In the genomic region with DNA sequence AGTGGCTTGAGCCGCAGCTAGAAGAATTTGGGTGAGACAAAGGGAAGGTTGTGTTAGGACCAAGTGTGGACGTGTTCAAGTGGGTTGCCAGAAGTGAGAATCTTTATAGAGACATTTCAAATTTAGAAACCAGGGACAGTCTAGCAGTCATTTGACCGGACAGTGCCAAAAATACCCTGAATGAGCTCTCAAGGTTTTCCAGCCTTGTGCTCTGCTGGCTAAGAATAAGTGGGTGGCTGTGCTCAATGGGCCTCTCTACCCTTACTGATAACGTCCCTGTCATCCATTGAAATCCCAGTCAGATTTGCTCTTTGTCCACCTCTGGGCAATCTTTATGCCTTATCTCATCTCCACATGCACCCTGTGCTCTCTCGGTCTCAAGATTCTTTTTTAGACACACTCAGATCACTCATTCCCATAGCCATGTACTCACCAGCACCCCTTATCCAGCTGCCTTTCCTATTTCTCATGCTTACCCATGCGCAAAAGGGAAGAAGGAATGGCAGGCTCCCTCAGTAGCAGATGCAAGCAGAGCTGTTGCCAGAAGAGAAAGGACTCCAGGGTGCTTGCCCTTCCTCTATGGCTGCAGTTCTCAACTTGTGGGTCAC, we compare ENCODE assay signal across 26 mouse cellular contexts.
DNase-seq lines count a peak whose midpoint lies in the region; ATAC-seq and TF ChIP-seq lines count a peak whose summit lies in the region.
"Had no signal": no experiment of that assay in that cellular context is flagged by ENCODE, and none has a peak within 500 bp of the region (broad histone marks: within the 10 kb centered on the region; RNA-seq: fewer than 3 reads in every experiment).

No protein-coding gene starts in this region.

- peak overlapping the region; percentile 6 for H3K4me2 ChIP-seq in heart, embryonic 14.5 days (ENCODE audit: low read length)
- no peak overlapping the region for H3K4me2 ChIP-seq in midbrain, embryonic 15.5 days
- H3K4me2 ChIP-seq: embryonic facial prominence, embryonic 12.5 days; forebrain, embryonic 15.5 days; liver, embryonic 12.5 days; midbrain, embryonic 12.5 days; stomach, embryonic 15.5 days had no signal

- H3K4me1 ChIP-seq in heart, embryonic 14.5 days (ENCODE audit: control insufficient read depth in 2 of 2, insufficient read depth in 2 of 2, low read length in 2 of 2): peaks cover 31 to 42% of the 10 kb centered on the region in 2 experiments
- 0 out of 2 replicates have a peak, but pooled peaks cover 3% of the 10 kb centered on the region for H3K4me1 ChIP-seq in midbrain, embryonic 15.5 days
- H3K4me1 ChIP-seq in lung, adult 2 months (ENCODE audit: control insufficient read depth, insufficient read depth, low read length): peaks cover 5% of the 10 kb centered on the region
- H3K4me1 ChIP-seq: embryonic facial prominence, embryonic 12.5 days; forebrain, embryonic 10.5 days; forebrain, embryonic 15.5 days; midbrain, embryonic 12.5 days; stomach, embryonic 15.5 days had no signal

- TF ChIP-seq POLR2A in lung, adult 2 months (IDR thresholded peaks at IDR 0.05; ENCODE audit: borderline replicate concordance, extremely low read depth, low read depth, low read length): no peak

- H3K9ac ChIP-seq in heart, embryonic 14.5 days (ENCODE audit: low read length): no peak overlapping the region
- H3K9ac ChIP-seq in midbrain, embryonic 15.5 days: no peak overlapping the region
- H3K9ac ChIP-seq: embryonic facial prominence, embryonic 12.5 days; forebrain, embryonic 15.5 days; liver, embryonic 12.5 days; liver, postnatal 0 days; midbrain, embryonic 12.5 days; stomach, embryonic 15.5 days had no signal

- peak; percentile 87 for ATAC-seq in heart, embryonic 14.5 days (ENCODE audit: insufficient number of reproducible peaks, insufficient read depth, low FRiP score, low read depth)
- no peak for ATAC-seq in midbrain, embryonic 15.5 days (replicated peaks)
- ATAC-seq: forebrain, embryonic 15.5 days; hindbrain, embryonic 16.5 days; liver, embryonic 12.5 days; liver, postnatal 0 days; lung, postnatal 0 days; Patski had no signal

- WGBS in heart, embryonic 14.5 days: 30% methylated on average over 6 of the region's 6 CpGs
- WGBS in midbrain, embryonic 15.5 days: 86% methylated on average over 6 of the region's 6 CpGs
- WGBS in lung, adult 2 months: 82% methylated on average over 6 of the region's 6 CpGs

- intact Hi-C loops in heart, postnatal 25 days (cut with DNase I): loop anchor here (5.0 kb wide), 1 partner anchor 126 kb away; no protein-coding TSS in a partner anchor

- H3K27ac ChIP-seq in heart, embryonic 14.5 days (replicated peaks in 1 of 2; ENCODE audit: control insufficient read depth in 1 of 2, insufficient read depth in 1 of 2, low read depth in 2 of 2, low read length in 2 of 2): peak overlapping the region; percentile 83 to 87
- H3K27ac ChIP-seq in midbrain, embryonic 15.5 days: no peak overlapping the region
- H3K27ac ChIP-seq: embryonic facial prominence, embryonic 12.5 days; forebrain, embryonic 10.5 days; forebrain, embryonic 15.5 days; liver, embryonic 12.5 days; midbrain, embryonic 12.5 days; stomach, embryonic 15.5 days had no signal

- TF ChIP-seq CTCF in lung, adult 2 months (IDR thresholded peaks at IDR 0.05; ENCODE audit: insufficient read depth, low read length): no peak

- no peaks in the 10 kb centered on the region for H3K27me3 ChIP-seq in heart, embryonic 14.5 days (ENCODE audit: control insufficient read depth, insufficient read depth, low read length)
- H3K27me3 ChIP-seq in midbrain, embryonic 15.5 days (replicated peaks): no peaks in the 10 kb centered on the region
- H3K27me3 ChIP-seq: embryonic facial prominence, embryonic 12.5 days; forebrain, embryonic 15.5 days; liver, embryonic 12.5 days; midbrain, embryonic 12.5 days; Patski; stomach, embryonic 15.5 days had no signal

- peak; percentile 59 to 81 for DNase-seq in heart, adult 18-20 months
- no peak for DNase-seq in heart, postnatal 25 days (ENCODE audit: low spot score)
- DNase-seq in heart, adult 9 months (ENCODE audit: low spot score in 2 of 2): peak; percentile 69 to 78
- peak; percentile 31 for DNase-seq in heart, postnatal 4 days
- no peak for DNase-seq in frontal cortex, postnatal 25 days (ENCODE audit: low spot score in 2 of 2)
- DNase-seq in lung, adult 2 months: no peak
- DNase-seq: adrenal gland, postnatal 14 days; cerebellum, adult 11-12 months; cerebellum, adult 9-11 months; embryo, embryonic 11 days; kidney, adult 2 months; liver, postnatal 0 days; lung, postnatal 4 days; right cerebral cortex, postnatal 25 days had no signal

- H3K36me3 ChIP-seq in heart, embryonic 14.5 days (ENCODE audit: control insufficient read depth, insufficient read depth, low read length): no peaks in the 10 kb centered on the region; the same call in 1 of the 2 replicates
- H3K36me3 ChIP-seq in midbrain, embryonic 15.5 days (replicated peaks): no peaks in the 10 kb centered on the region
- H3K36me3 ChIP-seq: embryonic facial prominence, embryonic 12.5 days; forebrain, embryonic 10.5 days; forebrain, embryonic 15.5 days; liver, embryonic 12.5 days; midbrain, embryonic 12.5 days; stomach, embryonic 15.5 days had no signal

- no peaks in the 10 kb centered on the region for H3K9me3 ChIP-seq in heart, embryonic 14.5 days (ENCODE audit: control insufficient read depth, low read length)
- no peaks in the 10 kb centered on the region for H3K9me3 ChIP-seq in midbrain, embryonic 15.5 days
- H3K9me3 ChIP-seq: embryonic facial prominence, embryonic 12.5 days; forebrain, embryonic 10.5 days; forebrain, embryonic 15.5 days; liver, embryonic 12.5 days; megakaryocyte, embryonic 14.5 days; midbrain, embryonic 12.5 days; stomach, embryonic 15.5 days had no signal

- no peak overlapping the region for H3K4me3 ChIP-seq in heart, embryonic 14.5 days (ENCODE audit: control insufficient read depth in 1 of 2, insufficient read depth in 1 of 2, low read depth in 1 of 2, low read length in 2 of 2)
- no peak overlapping the region for H3K4me3 ChIP-seq in midbrain, embryonic 15.5 days
- H3K4me3 ChIP-seq in lung, adult 2 months (replicated peaks; ENCODE audit: extremely low read depth, low read depth, low read length): no peak overlapping the region
- H3K4me3 ChIP-seq: embryonic facial prominence, embryonic 12.5 days; forebrain, embryonic 10.5 days; forebrain, embryonic 15.5 days; liver, embryonic 12.5 days; megakaryocyte, embryonic 14.5 days; midbrain, embryonic 12.5 days; stomach, embryonic 15.5 days had no signal

Comparison
In these comparisons a context has a peak if more than half of its experiments do, and no peak if none do; other contexts are left out.
1. DNase-seq: peak in heart, adult 18-20 months (2 of 2), heart, adult 9 months (2 of 2) and heart, postnatal 4 days (single experiment); none in heart, postnatal 25 days (single experiment), frontal cortex, postnatal 25 days (0 of 2) and lung, adult 2 months (single experiment).